In genomic region chr5:29864994-29865393, GRCm38 (mm10) we compare ENCODE assay signal across 25 mouse cellular contexts.
DNase-seq lines count a peak whose midpoint lies in the region; ATAC-seq and TF ChIP-seq lines count a peak whose summit lies in the region.
"Had no signal": no experiment of that assay in that cellular context is flagged by ENCODE, and none has a peak within 500 bp of the region (broad histone marks: within the 10 kb centered on the region; RNA-seq: fewer than 3 reads in every experiment).

No protein-coding gene starts in this region.

- no peaks in the 10 kb centered on the region for H3K4me1 ChIP-seq in limb, embryonic 14.5 days (ENCODE audit: control insufficient read depth, insufficient read depth, low read length)
- H3K4me1 ChIP-seq in limb, embryonic 10.5 days = no peaks in the 10 kb centered on the region
- H3K4me1 ChIP-seq in heart, embryonic 14.5 days (ENCODE audit: control insufficient read depth in 2 of 2, insufficient read depth in 2 of 2, low read length in 2 of 2) = peaks cover 0 to 8% of the 10 kb centered on the region in 2 experiments; a peak in 1 of 4 replicates
- H3K4me1 ChIP-seq: limb, embryonic 13.5 days; liver, embryonic 12.5 days; midbrain, embryonic 12.5 days; neural tube, embryonic 13.5 days had no signal

- 0 out of 2 replicates have a peak overlapping the region, but pooled peaks have one; percentile 33 for H3K27ac ChIP-seq in limb, embryonic 14.5 days (replicated peaks; ENCODE audit: low read depth, low read length)
- H3K27ac ChIP-seq in limb, embryonic 10.5 days = no peak overlapping the region
- H3K27ac ChIP-seq in heart, embryonic 14.5 days (replicated peaks in 1 of 2; ENCODE audit: control insufficient read depth in 1 of 2, insufficient read depth in 1 of 2, low read depth in 2 of 2, low read length in 2 of 2) = 0 out of 4 replicates have a peak overlapping the region, but pooled peaks of 1 of the 2 experiments have one; percentile 45
- H3K27ac ChIP-seq: hindbrain, embryonic 14.5 days; left cerebral cortex, adult 2 months; limb, embryonic 13.5 days; liver, embryonic 12.5 days; midbrain, embryonic 12.5 days; neural tube, embryonic 13.5 days had no signal

- no peaks in the 10 kb centered on the region for H3K9me3 ChIP-seq in limb, embryonic 14.5 days (ENCODE audit: control insufficient read depth, low read length)
- H3K9me3 ChIP-seq in limb, embryonic 10.5 days (replicated peaks) = no peaks in the 10 kb centered on the region
- H3K9me3 ChIP-seq in heart, embryonic 14.5 days (ENCODE audit: control insufficient read depth, low read length) = no peaks in the 10 kb centered on the region
- H3K9me3 ChIP-seq: limb, embryonic 13.5 days; liver, embryonic 12.5 days; midbrain, embryonic 12.5 days; neural tube, embryonic 13.5 days had no signal

- H3K4me3 ChIP-seq in limb, embryonic 14.5 days (replicated peaks; ENCODE audit: low read length) = no peak overlapping the region
- no peak overlapping the region for H3K4me3 ChIP-seq in limb, embryonic 10.5 days
- H3K4me3 ChIP-seq in heart, embryonic 14.5 days (ENCODE audit: control insufficient read depth in 1 of 2, insufficient read depth in 1 of 2, low read depth in 1 of 2, low read length in 2 of 2) = no peak overlapping the region
- H3K4me3 ChIP-seq: left cerebral cortex, adult 2 months; limb, embryonic 13.5 days; liver, embryonic 12.5 days; midbrain, embryonic 12.5 days; neural tube, embryonic 13.5 days had no signal

- DNase-seq in heart, adult 8-10 months (ENCODE audit: low spot score) = peak; percentile 61
- no peak for DNase-seq in heart, postnatal 36 days
- DNase-seq in limb, embryonic 14.5 days (ENCODE audit: low spot score) = no peak
- DNase-seq in limb, embryonic 10.5 days (ENCODE audit: low spot score) = no peak
- no peak for DNase-seq in left cerebral cortex, adult 11 months (ENCODE audit: low spot score)
- DNase-seq: B cell, adult 2 months; cerebellum, adult 2 months; cerebellum, postnatal 14 days; kidney, adult 9 months; layer of hippocampus, adult 9-11 months; liver, postnatal 0 days; thymus, adult 2 months; thymus, postnatal 36 days had no signal

- H3K36me3 ChIP-seq in limb, embryonic 14.5 days (ENCODE audit: control insufficient read depth, insufficient read depth, low read length) = no peaks in the 10 kb centered on the region
- H3K36me3 ChIP-seq in limb, embryonic 10.5 days = no peaks in the 10 kb centered on the region
- no peaks in the 10 kb centered on the region for H3K36me3 ChIP-seq in heart, embryonic 14.5 days (ENCODE audit: control insufficient read depth, insufficient read depth, low read length)
- H3K36me3 ChIP-seq: limb, embryonic 13.5 days; liver, embryonic 12.5 days; midbrain, embryonic 12.5 days; neural tube, embryonic 13.5 days had no signal

- TF ChIP-seq POLR2A in limb, embryonic 14.5 days (IDR thresholded peaks at IDR 0.05; ENCODE audit: borderline replicate concordance, extremely low read depth, insufficient read depth, insufficient read length) = no peak

- ATAC-seq in limb, embryonic 14.5 days (ENCODE audit: low FRiP score, low read depth) = peak; percentile 53; the same call in 1 of the 2 replicates
- peak; percentile 31; the same call in 1 of the 2 replicates for ATAC-seq in heart, embryonic 14.5 days (ENCODE audit: insufficient number of reproducible peaks, insufficient read depth, low FRiP score, low read depth)
- ATAC-seq in CD4-positive, CD25-positive, alpha-beta regulatory T cell, adult 4 months = no peak
- ATAC-seq: forebrain, embryonic 14.5 days; intestine, postnatal 0 days; liver, embryonic 12.5 days; liver, postnatal 0 days; Patski had no signal

- intact Hi-C loops in heart, postnatal 36 days (cut with DNase I) = loop anchor here (2.0 kb wide), 1 partner anchor 28 kb away; no protein-coding TSS in a partner anchor

- H3K9ac ChIP-seq in limb, embryonic 14.5 days (ENCODE audit: low read depth, low read length, severe bottlenecking) = no peak overlapping the region
- H3K9ac ChIP-seq in heart, embryonic 14.5 days (ENCODE audit: low read length) = no peak overlapping the region
- H3K9ac ChIP-seq: hindbrain, embryonic 14.5 days; limb, embryonic 13.5 days; liver, embryonic 12.5 days; liver, postnatal 0 days; midbrain, embryonic 12.5 days; neural tube, embryonic 13.5 days had no signal

- no peaks in the 10 kb centered on the region for H3K27me3 ChIP-seq in limb, embryonic 14.5 days (ENCODE audit: control insufficient read depth, insufficient read depth, low read length)
- H3K27me3 ChIP-seq in limb, embryonic 10.5 days (ENCODE audit: low read depth, poor library complexity, severe bottlenecking) = no peaks in the 10 kb centered on the region
- no peaks in the 10 kb centered on the region for H3K27me3 ChIP-seq in heart, embryonic 14.5 days (ENCODE audit: control insufficient read depth, insufficient read depth, low read length)
- H3K27me3 ChIP-seq: CH12.LX; limb, embryonic 13.5 days; midbrain, embryonic 12.5 days; neural tube, embryonic 13.5 days; Patski had no signal

- H3K4me2 ChIP-seq in limb, embryonic 14.5 days (replicated peaks; ENCODE audit: low read depth, low read length, severe bottlenecking) = no peak overlapping the region
- H3K4me2 ChIP-seq in heart, embryonic 14.5 days (ENCODE audit: low read length) = no peak overlapping the region
- H3K4me2 ChIP-seq: hindbrain, embryonic 14.5 days; limb, embryonic 13.5 days; liver, embryonic 12.5 days; midbrain, embryonic 12.5 days; neural tube, embryonic 13.5 days had no signal

- WGBS in limb, embryonic 14.5 days = 60% methylated on average over 4 of the region's 4 CpGs
- 79% methylated on average over 4 of the region's 4 CpGs for WGBS in limb, embryonic 10.5 days
- WGBS in heart, embryonic 14.5 days = 54% methylated on average over 4 of the region's 4 CpGs
